ENCODE assay signal across 9 mouse cellular contexts in genomic region chr14:54603686-54604085, GRCm38 (mm10). TPM values are rescaled to one million over a fixed set of nuclear protein-coding genes. Genes with fewer than 3 reads are reported as not detected.
DNase-seq lines count a peak whose midpoint lies in the region; ATAC-seq lines count a peak whose summit lies in the region.
"Had no signal": no experiment of that assay in that cellular context is flagged by ENCODE, and none has a peak within 500 bp of the region (broad histone marks: within the 10 kb centered on the region; RNA-seq: fewer than 3 reads in every experiment).

No protein-coding gene starts in this region.

- ATAC-seq in heart, embryonic 15.5 days (replicated peaks; ENCODE audit: insufficient number of reproducible peaks, insufficient read depth, low FRiP score, low read depth) = no peak
- no peak for ATAC-seq in hindbrain, embryonic 12.5 days (ENCODE audit: low FRiP score)
- no peak for ATAC-seq in midbrain, embryonic 11.5 days (ENCODE audit: low FRiP score)

- H3K9ac ChIP-seq in heart, embryonic 15.5 days = no peak overlapping the region
- no peak overlapping the region for H3K9ac ChIP-seq in hindbrain, embryonic 12.5 days
- H3K9ac ChIP-seq in midbrain, embryonic 11.5 days (ENCODE audit: low read length) = no peak overlapping the region

- H3K27me3 ChIP-seq in heart, embryonic 15.5 days = no peaks in the 10 kb centered on the region
- no peaks in the 10 kb centered on the region for H3K27me3 ChIP-seq in hindbrain, embryonic 12.5 days
- H3K27me3 ChIP-seq in midbrain, embryonic 11.5 days (ENCODE audit: control insufficient read depth, insufficient read depth, low read length) = no peaks in the 10 kb centered on the region

- no peaks in the 10 kb centered on the region for H3K9me3 ChIP-seq in heart, embryonic 15.5 days (replicated peaks)
- no peaks in the 10 kb centered on the region for H3K9me3 ChIP-seq in hindbrain, embryonic 12.5 days (replicated peaks)
- no peaks in the 10 kb centered on the region for H3K9me3 ChIP-seq in midbrain, embryonic 11.5 days (ENCODE audit: control insufficient read depth, low read length)

- peak overlapping the region; percentile 83 for H3K4me3 ChIP-seq in heart, embryonic 15.5 days
- H3K4me3 ChIP-seq in hindbrain, embryonic 12.5 days = peak overlapping the region; percentile 66
- no peak overlapping the region; the same call in 1 of the 2 replicates for H3K4me3 ChIP-seq in midbrain, embryonic 11.5 days (ENCODE audit: low read depth, low read length)

- 82% methylated on average over 8 of the region's 8 CpGs for WGBS in heart, embryonic 15.5 days
- WGBS in hindbrain, embryonic 12.5 days = 85% methylated on average over 8 of the region's 8 CpGs
- WGBS in midbrain, embryonic 11.5 days = 84% methylated on average over 8 of the region's 8 CpGs

- no peak for DNase-seq in heart, postnatal 4 days
- peak; percentile 27 for DNase-seq in R1 (ENCODE audit: low read depth, low spot score)
- DNase-seq in midbrain, embryonic 11.5 days (ENCODE audit: low spot score, missing footprints) = no peak
- DNase-seq in T-cell, adult 2 months (ENCODE audit: low spot score) = no peak
- no peak for DNase-seq in natural killer cell, adult 2 months (ENCODE audit: low spot score in 2 of 2)
- DNase-seq in layer of hippocampus, postnatal 10 days (ENCODE audit: low spot score in 2 of 2) = no peak

- H3K27ac ChIP-seq in heart, embryonic 15.5 days = peak overlapping the region; percentile 98
- H3K27ac ChIP-seq in hindbrain, embryonic 12.5 days = peak overlapping the region; percentile 81
- H3K27ac ChIP-seq in midbrain, embryonic 11.5 days (ENCODE audit: low read depth, low read length) = no peak overlapping the region; the same call in 1 of the 2 replicates

- H3K36me3 ChIP-seq in heart, embryonic 15.5 days = no peaks in the 10 kb centered on the region
- 0 out of 2 replicates have a peak, but pooled peaks cover 5% of the 10 kb centered on the region for H3K36me3 ChIP-seq in hindbrain, embryonic 12.5 days
- no peaks in the 10 kb centered on the region for H3K36me3 ChIP-seq in midbrain, embryonic 11.5 days (ENCODE audit: control insufficient read depth, insufficient read depth, low read length)

- H3K4me1 ChIP-seq in heart, embryonic 15.5 days (replicated peaks) = peaks cover 20% of the 10 kb centered on the region
- H3K4me1 ChIP-seq in hindbrain, embryonic 12.5 days = peaks cover 12% of the 10 kb centered on the region
- H3K4me1 ChIP-seq in midbrain, embryonic 11.5 days (ENCODE audit: control insufficient read depth, insufficient read depth, low read length) = peaks cover 13% of the 10 kb centered on the region

- H3K4me2 ChIP-seq in heart, embryonic 15.5 days = peak overlapping the region; percentile 69
- peak overlapping the region; percentile 41 for H3K4me2 ChIP-seq in hindbrain, embryonic 12.5 days (replicated peaks)
- peak overlapping the region; percentile 34 for H3K4me2 ChIP-seq in midbrain, embryonic 11.5 days

RNA-seq across cellular contexts. Expression of gene 4931414P19Rik, which starts 2.1 kb away (rescaled TPM):
- polyA plus RNA-seq in heart, embryonic 15.5 days (2015; fragmentation: Nextera tagmentation; extraction: Ambion mirVana) = 4.8 and 5.0 TPM in 2 replicates
- total RNA-seq in heart, postnatal 4 days (2021) = 1 to 10 TPM; 4.9 to 6.6 TPM
- polyA plus RNA-seq in hindbrain, embryonic 12.5 days (2016; fragmentation: Nextera tagmentation; extraction: Ambion mirVana) = 8.2 and 9.1 TPM in 2 replicates
- polyA plus RNA-seq in midbrain, embryonic 11.5 days (2014; fragmentation: Nextera tagmentation; extraction: Ambion mirVana) = 5.9 and 8.5 TPM in 2 replicates
- total RNA-seq in layer of hippocampus, postnatal 10 days (2021) = 1 to 10 TPM; 5.1 to 5.5 TPM

RNA-seq across cellular contexts. Expression of gene Psmb5, which starts 14.1 kb away (rescaled TPM):
- polyA plus RNA-seq in heart, embryonic 15.5 days (2015; fragmentation: Nextera tagmentation; extraction: Ambion mirVana) = 294 and 335 TPM in 2 replicates
- total RNA-seq in heart, postnatal 4 days (2021) = 100 to 1,000 TPM; 192 to 198 TPM
- polyA plus RNA-seq in hindbrain, embryonic 12.5 days (2016; fragmentation: Nextera tagmentation; extraction: Ambion mirVana) = 354 and 376 TPM in 2 replicates
- polyA plus RNA-seq in midbrain, embryonic 11.5 days (2014; fragmentation: Nextera tagmentation; extraction: Ambion mirVana) = 396 and 453 TPM in 2 replicates
- total RNA-seq in layer of hippocampus, postnatal 10 days (2021) = 100 to 1,000 TPM; 201 to 217 TPM

RNA-seq across cellular contexts. Expression of gene Psmb11, which starts 17.5 kb away (rescaled TPM):
- 1.7 and 17.6 TPM in 2 replicates for polyA plus RNA-seq in heart, embryonic 15.5 days (2015; fragmentation: Nextera tagmentation; extraction: Ambion mirVana)
- total RNA-seq in heart, postnatal 4 days (2021) = not detected
- polyA plus RNA-seq in hindbrain, embryonic 12.5 days (2016; fragmentation: Nextera tagmentation; extraction: Ambion mirVana) = not detected in 2 replicates
- 0.04 TPM in 1 of 2 replicates, not detected in the other for polyA plus RNA-seq in midbrain, embryonic 11.5 days (2014; fragmentation: Nextera tagmentation; extraction: Ambion mirVana)
- total RNA-seq in layer of hippocampus, postnatal 10 days (2021) = under 1 TPM; 0.21 to 0.25 TPM
- total RNA-seq: gastrocnemius, postnatal 14 days had no signal

RNA-seq across cellular contexts. Expression of gene Ajuba, which starts 26.3 kb away (rescaled TPM):
- polyA plus RNA-seq in heart, embryonic 15.5 days (2015; fragmentation: Nextera tagmentation; extraction: Ambion mirVana) = 23.1 and 35.5 TPM in 2 replicates
- 10 to 100 TPM; 19.4 to 20.3 TPM for total RNA-seq in heart, postnatal 4 days (2021)
- polyA plus RNA-seq in hindbrain, embryonic 12.5 days (2016; fragmentation: Nextera tagmentation; extraction: Ambion mirVana) = 37.9 and 40.9 TPM in 2 replicates
- polyA plus RNA-seq in midbrain, embryonic 11.5 days (2014; fragmentation: Nextera tagmentation; extraction: Ambion mirVana) = 24.3 and 25.1 TPM in 2 replicates
- 1 to 10 TPM; 3.8 to 4.3 TPM for total RNA-seq in layer of hippocampus, postnatal 10 days (2021)

RNA-seq across cellular contexts. Expression of gene Gm17606, which starts 37.1 kb away (rescaled TPM):
- not detected in 2 replicates for polyA plus RNA-seq in heart, embryonic 15.5 days (2015; fragmentation: Nextera tagmentation; extraction: Ambion mirVana)
- total RNA-seq in heart, postnatal 4 days (2021) = not detected
- not detected in 2 replicates for polyA plus RNA-seq in hindbrain, embryonic 12.5 days (2016; fragmentation: Nextera tagmentation; extraction: Ambion mirVana)
- polyA plus RNA-seq in midbrain, embryonic 11.5 days (2014; fragmentation: Nextera tagmentation; extraction: Ambion mirVana) = not detected in 2 replicates
- not detected for total RNA-seq in layer of hippocampus, postnatal 10 days (2021)
- total RNA-seq: gastrocnemius, postnatal 14 days had no signal
